Mouse (Mus musculus): ENCODE measurements around the gene Tmem212. TPM values are rescaled to one million over a fixed set of nuclear protein-coding genes. Genes with fewer than 3 reads are reported as not detected.

The Tmem212 gene
- polyA plus RNA-seq, 1 experiment from 2014 or later: not detected

DNA sequence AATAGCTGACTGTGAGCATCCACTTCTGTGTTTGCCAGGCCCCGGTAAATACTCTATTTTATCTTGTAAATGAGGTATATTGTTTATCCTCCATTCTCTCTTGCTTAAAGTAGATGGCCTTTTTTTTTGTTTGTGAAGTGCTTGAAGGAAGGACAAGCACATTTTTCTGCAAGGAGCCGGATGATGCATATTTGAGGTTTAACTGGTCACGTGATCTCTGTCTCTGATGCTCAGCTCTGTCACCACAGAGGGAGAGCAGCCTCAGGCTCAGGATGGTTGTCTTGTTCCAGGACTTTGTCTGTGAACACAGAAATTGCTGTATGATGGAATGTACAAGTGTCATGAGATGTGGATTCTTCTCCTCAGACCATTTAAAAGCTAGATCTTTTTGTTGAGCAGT, 28.4 kb downstream of the Tmem212 start:
- no peak overlapping the region for H3K9ac ChIP-seq
- no peaks in the 10 kb centered on the region for H3K9me3 ChIP-seq (replicated peaks)
- 68% methylated on average over 3 of the region's 3 CpGs for WGBS
- H3K27ac ChIP-seq (ENCODE audit: poor library complexity, severe bottlenecking): no peak overlapping the region
- no peak for ATAC-seq (ENCODE audit: insufficient number of reproducible peaks, low FRiP score)
- peaks cover 15% of the 10 kb centered on the region for H3K4me1 ChIP-seq (replicated peaks)
- H3K36me3 ChIP-seq: no peaks in the 10 kb centered on the region
- no peak overlapping the region for H3K4me3 ChIP-seq
- no peak overlapping the region for H3K4me2 ChIP-seq
- H3K27me3 ChIP-seq (replicated peaks): no peaks in the 10 kb centered on the region

DNA sequence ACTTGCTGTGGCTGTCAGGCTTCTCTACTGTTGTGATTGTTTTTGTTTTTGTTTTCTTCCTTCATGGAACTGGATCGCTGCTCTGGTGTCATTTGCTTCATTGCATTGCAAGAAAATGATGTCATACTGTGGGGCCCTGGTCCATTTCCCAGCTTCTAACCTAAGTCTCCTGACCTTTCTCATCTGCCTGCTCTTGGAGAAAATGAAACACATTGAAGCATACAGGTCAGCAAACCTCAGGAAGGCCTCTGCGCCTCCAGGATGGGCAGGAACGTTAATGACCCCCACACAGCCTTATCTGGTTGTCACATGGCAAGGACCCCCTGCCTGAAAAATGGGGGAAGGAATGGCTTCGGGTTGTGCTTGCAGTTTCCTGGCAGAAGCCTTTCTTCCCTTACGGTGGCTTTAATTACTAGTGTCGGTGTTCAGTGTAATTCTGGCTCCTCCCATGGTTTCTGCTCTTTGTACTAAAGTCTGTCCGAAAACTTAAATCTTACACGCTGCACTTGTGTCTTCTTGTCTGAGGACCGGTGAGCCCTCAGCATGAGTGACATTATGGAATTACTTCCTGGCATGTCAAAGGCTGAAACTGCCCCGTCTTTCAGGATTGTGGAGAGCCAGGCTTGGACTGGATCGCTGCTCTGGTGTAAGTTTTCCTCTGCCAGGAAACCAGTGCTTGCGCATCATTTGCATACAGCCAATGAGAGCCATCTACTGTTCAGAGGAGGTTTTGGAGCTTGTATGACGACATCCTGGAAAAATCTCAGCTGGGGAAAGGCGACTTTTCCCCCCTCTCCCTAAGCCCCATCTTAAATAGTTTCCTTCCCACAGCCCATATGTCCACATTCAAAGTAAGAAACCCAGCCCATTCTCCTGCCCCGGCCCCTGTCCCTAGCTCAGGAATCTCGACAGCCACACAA, 33.1 kb downstream of the Tmem212 start:
- Histone ChIP-seq H3K4me2 (peak overlapping the region; percentile 58), H3K4me1 (replicated peaks) (peaks cover 56% of the 10 kb centered on the region), H3K9me3 (replicated peaks) (no peaks in the 10 kb centered on the region), H3K4me3 (peak overlapping the region; percentile 25), H3K36me3 (no peaks in the 10 kb centered on the region), H3K27ac (ENCODE audit: poor library complexity, severe bottlenecking) (peak overlapping the region; percentile 94), H3K27me3 (replicated peaks) (no peaks in the 10 kb centered on the region), H3K9ac (peak overlapping the region; percentile 53; the same call in 1 of the 2 replicates)
- peak; percentile 82 for ATAC-seq (ENCODE audit: insufficient number of reproducible peaks, low FRiP score)
- WGBS: 7% methylated on average over 16 of the region's 16 CpGs

DNA sequence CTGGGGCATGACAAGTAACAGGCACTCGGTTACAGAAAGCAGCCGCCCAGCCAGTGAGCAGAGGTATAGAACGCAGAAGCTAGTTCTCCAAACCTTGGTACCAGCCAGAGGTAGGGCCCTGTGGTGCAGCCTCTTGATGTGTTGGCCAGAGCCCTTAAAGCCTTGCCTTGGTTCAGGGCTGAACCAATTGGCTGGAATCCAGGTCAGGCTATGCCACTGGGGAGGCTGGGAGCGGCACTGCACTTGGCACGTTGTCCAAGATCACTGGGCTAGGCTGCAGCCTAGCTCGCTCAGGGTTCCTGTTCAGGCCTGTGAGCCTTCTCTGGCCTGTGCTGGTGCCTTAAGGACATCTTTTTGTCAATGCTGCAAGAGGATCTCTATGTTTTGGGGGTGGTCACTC, 34.6 kb downstream of the Tmem212 start:
- no peak overlapping the region for H3K4me2 ChIP-seq
- no peaks in the 10 kb centered on the region for H3K36me3 ChIP-seq
- no peaks in the 10 kb centered on the region for H3K27me3 ChIP-seq (replicated peaks)
- peaks cover 60% of the 10 kb centered on the region for H3K4me1 ChIP-seq (replicated peaks)
- no peaks in the 10 kb centered on the region for H3K9me3 ChIP-seq (replicated peaks)
- H3K4me3 ChIP-seq: no peak overlapping the region
- 50% methylated on average over 6 of the region's 6 CpGs for WGBS
- no peak overlapping the region for H3K9ac ChIP-seq
- H3K27ac ChIP-seq (ENCODE audit: poor library complexity, severe bottlenecking): peak overlapping the region; percentile 94
- no peak for ATAC-seq (ENCODE audit: insufficient number of reproducible peaks, low FRiP score)

DNA sequence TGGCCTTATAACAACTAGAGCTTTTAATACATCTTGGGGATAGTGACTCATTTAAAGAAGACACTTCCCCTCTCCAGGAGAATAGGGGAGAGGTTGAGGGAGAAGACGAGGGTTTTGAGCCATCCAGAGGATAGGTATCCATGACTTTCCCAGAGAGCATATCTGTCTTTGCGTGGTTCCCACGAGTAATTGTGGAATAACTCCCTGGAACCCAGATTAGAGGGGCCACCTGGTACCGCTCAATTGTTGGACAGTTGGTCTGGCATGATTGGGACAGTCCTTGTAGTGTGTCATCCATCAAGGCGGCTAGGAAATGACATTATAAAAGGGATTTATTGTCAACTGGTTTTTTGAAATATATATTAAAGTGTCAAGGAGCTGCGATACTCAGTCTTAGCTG, 35.1 kb downstream of the Tmem212 start:
- H3K9me3 ChIP-seq (replicated peaks): no peaks in the 10 kb centered on the region
- peak overlapping the region; percentile 94 for H3K27ac ChIP-seq (ENCODE audit: poor library complexity, severe bottlenecking)
- H3K36me3 ChIP-seq: no peaks in the 10 kb centered on the region
- ATAC-seq (ENCODE audit: insufficient number of reproducible peaks, low FRiP score): no peak
- no peak overlapping the region for H3K4me2 ChIP-seq
- 57% methylated on average over 6 of the region's 6 CpGs for WGBS
- H3K9ac ChIP-seq: no peak overlapping the region
- H3K4me3 ChIP-seq: no peak overlapping the region
- H3K4me1 ChIP-seq (replicated peaks): peaks cover 60% of the 10 kb centered on the region
- H3K27me3 ChIP-seq (replicated peaks): no peaks in the 10 kb centered on the region

DNA sequence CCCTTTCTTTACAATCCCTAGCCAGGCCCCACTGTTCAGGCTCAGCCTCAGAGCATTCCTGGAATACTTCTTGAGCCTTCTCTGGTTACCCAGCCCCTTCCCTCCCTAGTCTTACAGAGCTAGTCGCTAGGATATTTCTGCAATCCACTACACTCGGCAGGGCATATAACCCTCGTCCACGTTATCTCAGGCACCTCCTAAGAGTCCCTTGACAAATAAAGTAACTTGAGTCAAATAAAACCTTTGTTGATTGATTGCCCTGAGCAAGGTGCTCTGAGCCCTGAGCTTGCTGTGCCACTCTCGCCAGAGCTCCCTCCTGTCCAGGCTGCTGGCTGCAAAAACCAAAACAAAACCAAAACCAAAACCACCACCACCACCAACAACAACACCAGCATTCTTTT, 37.0 kb downstream of the Tmem212 start:
- Histone ChIP-seq H3K36me3 (no peaks in the 10 kb centered on the region), H3K4me1 (replicated peaks) (peaks cover 56% of the 10 kb centered on the region), H3K27ac (ENCODE audit: poor library complexity, severe bottlenecking) (peak overlapping the region; percentile 87), H3K4me2 (peak overlapping the region; percentile 58), H3K9ac (0 out of 2 replicates have a peak overlapping the region, but pooled peaks have one; percentile 5), H3K9me3 (replicated peaks) (no peaks in the 10 kb centered on the region), H3K4me3 (peak overlapping the region; percentile 9), H3K27me3 (replicated peaks) (no peaks in the 10 kb centered on the region)
- peak; percentile 53; the same call in 1 of the 2 replicates for ATAC-seq (ENCODE audit: insufficient number of reproducible peaks, low FRiP score)
- WGBS: 2% methylated on average over 5 of the region's 5 CpGs

DNA sequence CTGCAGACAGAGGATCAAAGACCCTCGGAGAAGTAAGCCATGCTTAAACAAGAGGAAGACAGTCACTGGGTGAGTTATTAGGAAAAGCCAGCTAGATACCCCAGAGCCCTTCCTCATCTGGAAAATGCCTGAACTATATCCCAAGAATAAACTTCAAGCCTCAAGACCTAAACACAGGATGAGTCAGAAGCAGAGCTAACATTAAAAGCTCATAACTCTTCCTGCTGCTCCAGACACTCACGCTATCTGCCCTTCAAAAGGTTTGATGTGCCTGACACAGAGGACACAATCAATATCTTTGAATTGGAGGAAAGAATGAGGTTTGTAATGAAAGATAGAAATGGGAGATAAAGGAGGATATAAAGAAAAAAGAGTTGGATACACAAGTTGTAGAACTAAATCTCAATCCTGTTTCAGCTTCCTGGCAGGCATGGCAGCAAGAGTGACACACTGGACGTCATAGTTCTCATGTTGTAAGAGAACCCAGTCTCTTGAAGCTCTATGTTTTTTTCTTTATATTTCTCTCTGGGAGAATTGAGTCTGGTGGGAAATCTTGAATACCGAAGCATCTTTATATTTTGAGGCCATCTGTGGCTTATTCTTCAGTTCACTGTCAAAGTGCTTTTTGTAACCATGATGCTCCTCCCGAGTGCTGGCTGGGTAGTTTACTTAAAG, 37.6 kb downstream of the Tmem212 start:
- peak overlapping the region; percentile 87 for H3K27ac ChIP-seq (ENCODE audit: poor library complexity, severe bottlenecking)
- ATAC-seq (ENCODE audit: insufficient number of reproducible peaks, low FRiP score): no peak
- peak overlapping the region; percentile 58 for H3K4me2 ChIP-seq
- H3K4me1 ChIP-seq (replicated peaks): peaks cover 50% of the 10 kb centered on the region
- no peak overlapping the region for H3K4me3 ChIP-seq
- 37% methylated on average over 5 of the region's 5 CpGs for WGBS
- H3K36me3 ChIP-seq: no peaks in the 10 kb centered on the region
- H3K9me3 ChIP-seq (replicated peaks): no peaks in the 10 kb centered on the region
- no peaks in the 10 kb centered on the region for H3K27me3 ChIP-seq (replicated peaks)
- 0 out of 2 replicates have a peak overlapping the region, but pooled peaks have one; percentile 5 for H3K9ac ChIP-seq

DNA sequence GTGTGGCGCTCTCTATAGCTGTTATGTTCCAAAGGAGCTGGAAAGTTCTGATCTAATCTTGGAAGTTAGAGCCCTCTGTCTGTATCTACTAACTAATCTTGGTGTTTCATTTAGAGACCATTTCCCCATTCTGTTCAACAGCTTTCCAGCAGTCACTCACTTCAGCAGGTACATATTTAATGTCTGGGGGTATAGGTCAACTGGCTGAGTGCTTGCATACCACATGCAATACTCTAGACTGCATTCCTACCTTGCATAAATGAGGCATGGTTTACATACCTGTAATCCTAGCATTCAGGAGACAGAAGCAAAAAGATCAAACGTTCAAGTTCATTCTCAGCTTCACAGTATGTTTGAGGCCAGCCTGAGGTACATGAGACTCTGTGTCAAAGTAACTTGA, 39.9 kb downstream of the Tmem212 start:
- Histone ChIP-seq H3K9ac (no peak overlapping the region), H3K9me3 (replicated peaks) (no peaks in the 10 kb centered on the region), H3K27ac (ENCODE audit: poor library complexity, severe bottlenecking) (no peak overlapping the region), H3K4me1 (replicated peaks) (peaks cover 31% of the 10 kb centered on the region), H3K4me3 (no peak overlapping the region), H3K4me2 (no peak overlapping the region), H3K27me3 (replicated peaks) (no peaks in the 10 kb centered on the region), H3K36me3 (no peaks in the 10 kb centered on the region)
- 73% methylated on average over 2 of the region's 2 CpGs for WGBS
- no peak for ATAC-seq (ENCODE audit: insufficient number of reproducible peaks, low FRiP score)

DNA sequence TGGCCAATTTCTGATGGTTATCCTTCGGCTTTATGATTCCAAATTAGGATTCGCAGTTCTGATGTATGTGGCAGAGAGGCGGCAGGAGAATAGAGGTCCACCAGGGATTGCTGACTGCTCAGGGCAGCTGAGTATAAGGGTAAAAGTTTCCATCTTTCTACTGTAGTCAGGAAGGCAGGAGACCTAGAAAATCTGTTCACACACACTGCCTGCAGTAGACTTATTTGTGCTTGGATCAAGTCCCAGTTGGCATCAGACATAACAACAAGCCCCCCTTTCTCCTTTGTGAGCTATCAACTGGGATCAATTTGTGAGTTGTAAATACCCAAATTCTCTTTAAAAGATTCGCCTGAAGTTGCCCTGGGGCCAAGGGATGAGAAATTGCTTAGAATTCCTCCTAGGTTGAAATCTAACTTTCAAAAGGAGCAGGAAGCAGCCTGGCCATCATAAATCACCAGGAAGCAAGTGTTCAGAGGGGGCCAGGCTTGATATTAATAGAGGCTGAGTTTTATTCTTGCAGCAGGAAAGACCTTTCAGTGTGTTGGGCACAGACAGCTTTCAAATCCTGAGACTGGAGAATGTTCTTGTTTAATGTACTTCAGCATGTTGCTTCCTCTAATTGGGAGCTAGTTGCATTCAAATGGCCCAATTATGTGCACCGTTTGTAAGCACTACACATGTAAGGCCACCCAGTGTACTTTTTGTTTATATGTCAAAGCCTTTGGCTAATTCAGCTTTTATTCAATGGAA, 41.6 kb downstream of the Tmem212 start:
- Histone ChIP-seq H3K4me2 (no peak overlapping the region), H3K4me3 (no peak overlapping the region), H3K27ac (ENCODE audit: poor library complexity, severe bottlenecking) (no peak overlapping the region), H3K36me3 (no peaks in the 10 kb centered on the region), H3K4me1 (replicated peaks) (peaks cover 19% of the 10 kb centered on the region), H3K9ac (no peak overlapping the region), H3K9me3 (replicated peaks) (no peaks in the 10 kb centered on the region), H3K27me3 (replicated peaks) (no peaks in the 10 kb centered on the region)
- WGBS: 72% methylated on average over 5 of the region's 5 CpGs
- no peak for ATAC-seq (ENCODE audit: insufficient number of reproducible peaks, low FRiP score)

DNA sequence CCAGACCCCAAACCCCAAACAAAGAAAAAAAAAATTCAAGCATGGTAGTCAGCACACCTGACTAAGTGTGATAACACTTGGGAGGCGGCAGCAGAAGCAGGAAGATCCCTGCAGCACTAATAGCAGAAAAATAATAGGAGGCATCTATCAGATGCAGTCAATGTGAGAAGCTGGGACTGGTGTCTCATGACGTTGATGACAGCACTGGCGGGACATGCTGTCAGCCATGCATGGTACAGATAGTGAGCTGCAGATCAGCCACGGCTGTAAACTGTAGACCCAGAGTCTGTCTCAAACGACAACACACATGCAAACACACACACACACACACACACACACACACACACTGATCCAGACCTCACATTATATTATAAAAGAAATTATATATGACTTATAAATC, 52.9 kb downstream of the Tmem212 start:
- Histone ChIP-seq H3K4me1 (replicated peaks) (peaks cover 17% of the 10 kb centered on the region), H3K36me3 (no peaks in the 10 kb centered on the region), H3K9me3 (replicated peaks) (no peaks in the 10 kb centered on the region), H3K4me2 (no peak overlapping the region), H3K27me3 (replicated peaks) (no peaks in the 10 kb centered on the region), H3K27ac (ENCODE audit: poor library complexity, severe bottlenecking) (no peak overlapping the region), H3K4me3 (no peak overlapping the region), H3K9ac (no peak overlapping the region)
- ATAC-seq (ENCODE audit: insufficient number of reproducible peaks, low FRiP score): no peak
- WGBS: 23% methylated on average over 5 of the region's 5 CpGs

DNA sequence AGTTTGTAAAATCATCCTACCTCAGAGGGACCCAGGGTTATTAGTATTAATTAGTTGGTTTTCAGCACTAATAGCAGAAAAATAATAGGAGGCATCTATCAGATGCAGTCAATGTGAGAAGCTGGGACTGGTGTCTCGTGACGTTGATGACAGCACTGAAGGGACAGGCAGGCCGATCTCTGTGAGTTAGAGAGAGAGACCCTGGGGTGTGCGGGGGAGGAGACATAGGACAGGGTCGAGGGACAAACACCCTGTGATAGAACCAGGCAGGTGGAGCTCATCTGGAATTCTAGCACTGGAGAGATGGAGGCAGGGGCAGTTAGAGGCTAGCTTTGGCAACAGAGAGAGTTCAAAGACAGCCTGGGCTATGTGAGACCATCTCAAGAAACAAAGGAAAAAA, 53.3 kb downstream of the Tmem212 start:
- Histone ChIP-seq H3K4me1 (replicated peaks) (peaks cover 17% of the 10 kb centered on the region), H3K4me2 (no peak overlapping the region), H3K4me3 (no peak overlapping the region), H3K9me3 (replicated peaks) (no peaks in the 10 kb centered on the region), H3K9ac (no peak overlapping the region), H3K27ac (ENCODE audit: poor library complexity, severe bottlenecking) (no peak overlapping the region), H3K36me3 (no peaks in the 10 kb centered on the region), H3K27me3 (replicated peaks) (no peaks in the 10 kb centered on the region)
- no peak for ATAC-seq (ENCODE audit: insufficient number of reproducible peaks, low FRiP score)
- 44% methylated on average over 5 of the region's 5 CpGs for WGBS

DNA sequence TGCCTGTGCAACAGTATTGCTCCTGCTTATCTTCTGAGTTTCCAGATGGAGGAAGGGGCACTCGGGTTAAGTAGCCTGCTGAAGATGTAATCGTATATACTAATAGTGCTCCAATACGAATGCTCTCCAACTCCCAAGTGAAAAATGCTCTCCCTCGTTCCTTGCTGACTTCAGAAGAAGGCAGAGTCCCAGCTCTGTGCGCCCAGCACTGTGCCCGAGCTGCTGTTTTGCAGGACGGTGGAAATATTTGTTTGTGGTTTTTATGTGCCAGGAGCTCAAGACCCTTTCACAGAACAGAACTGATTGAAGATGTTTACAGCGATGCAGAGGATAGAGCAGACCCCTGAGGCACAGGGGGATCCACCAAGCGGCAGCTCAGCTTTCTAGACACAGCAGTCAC, 55.9 kb downstream of the Tmem212 start:
- peak overlapping the region; percentile 55 for H3K4me2 ChIP-seq
- H3K4me3 ChIP-seq: peak overlapping the region; percentile 20; the same call in 1 of the 2 replicates
- no peaks in the 10 kb centered on the region for H3K36me3 ChIP-seq
- no peak for ATAC-seq (ENCODE audit: insufficient number of reproducible peaks, low FRiP score)
- WGBS: 24% methylated on average over 9 of the region's 9 CpGs
- H3K4me1 ChIP-seq (replicated peaks): peaks cover 17% of the 10 kb centered on the region
- H3K27me3 ChIP-seq (replicated peaks): no peaks in the 10 kb centered on the region
- no peak overlapping the region for H3K27ac ChIP-seq (ENCODE audit: poor library complexity, severe bottlenecking)
- no peaks in the 10 kb centered on the region for H3K9me3 ChIP-seq (replicated peaks)
- peak overlapping the region; percentile 42; the same call in 1 of the 2 replicates for H3K9ac ChIP-seq
